Mouse (Mus musculus) E14TG2a.4 (cell line): ENCODE measurements around the gene Ebf4.
A peak's percentile ranks its signal among the peaks of the same experiment; 100 is the strongest.

Experiments
- H3K27me3 ChIP-seq: 2 replicates; pipeline ENCODE4 v1.6.1; 2014; ENCODE audit warnings: low read length, control low read depth; ENCODE audit not compliant: insufficient read depth
- H3K36me3 ChIP-seq: 2 replicates; pipeline ENCODE4 v1.6.1; 2014; ENCODE audit warnings: low read length, control low read depth; ENCODE audit not compliant: insufficient read depth
- H3K4me1 ChIP-seq: replicated peaks from 2 replicates; pipeline ENCODE4 v1.6.1; 2014; ENCODE audit warnings: low read depth, low read length, control low read depth
- H3K4me3 ChIP-seq: replicated peaks from 2 replicates; pipeline ENCODE4 v1.5.1; 2014; ENCODE audit warnings: mild to moderate bottlenecking, low read length
- H3K9me3 ChIP-seq: 2 replicates; pipeline ENCODE4 v1.6.1; 2014; ENCODE audit warnings: low read length, control low read depth
- CTCF ChIP-seq: conservative IDR thresholded peaks from 2 replicates; pipeline ENCODE4 v1.5.1; 2014; ENCODE audit warnings: low read length
- NANOG ChIP-seq: IDR thresholded peaks from 2 replicates; pipeline ENCODE4 v1.6.1; 2014; ENCODE audit warnings: borderline replicate concordance, low read length, mixed read lengths
- POU5F1 ChIP-seq: IDR thresholded peaks from 2 replicates; pipeline ENCODE4 v1.6.1; 2014; ENCODE audit warnings: low read length, borderline replicate concordance

The Ebf4 gene

DNA sequence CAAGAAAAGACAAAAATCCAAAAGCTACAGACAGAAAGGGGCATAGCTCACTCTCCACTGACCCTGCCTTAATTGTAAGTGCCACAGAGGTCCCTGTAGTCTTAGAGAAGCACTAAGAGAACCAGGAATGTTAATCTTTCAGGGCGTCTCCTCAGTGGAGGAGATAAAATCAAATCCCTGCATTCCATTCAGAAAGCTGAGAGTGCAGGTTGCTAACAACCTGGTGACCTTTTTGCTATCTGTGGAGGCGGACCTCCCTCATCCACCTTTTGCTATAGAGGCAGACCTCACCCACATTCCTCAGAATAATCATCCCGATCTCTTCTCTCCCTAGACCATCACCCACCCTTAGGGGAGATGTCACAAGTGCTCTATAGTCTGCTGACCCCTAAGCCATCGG, 5.9 kb upstream of the Ebf4 start:
- TF ChIP-seq POU5F1: no peak
- no peak for TF ChIP-seq CTCF
- TF ChIP-seq NANOG: no peak
- no peaks in the 10 kb centered on the region for H3K36me3 ChIP-seq
- H3K9me3 ChIP-seq: no peaks in the 10 kb centered on the region
- H3K4me1 ChIP-seq: peaks cover 36% of the 10 kb centered on the region
- H3K27me3 ChIP-seq: peaks cover 23% of the 10 kb centered on the region
- no peak overlapping the region for H3K4me3 ChIP-seq

GRCm38 (mm10) chr2:130291434-130291833, 3.5 kb upstream of the Ebf4 start:
- Histone ChIP-seq H3K4me1 (peaks cover 42% of the 10 kb centered on the region), H3K9me3 (no peaks in the 10 kb centered on the region), H3K36me3 (no peaks in the 10 kb centered on the region), H3K4me3 (peak overlapping the region; percentile 21; the same call in 1 of the 2 replicates), H3K27me3 (peaks cover 40% of the 10 kb centered on the region)
- TF ChIP-seq CTCF (peak; percentile 74), NANOG (no peak)

- H3K9me3 ChIP-seq: no peaks in the 10 kb centered on the region
- TF ChIP-seq NANOG (no peak), CTCF (no peak), POU5F1 (no peak)
- no peak overlapping the region for H3K4me3 ChIP-seq
These were observed 2.0 kb upstream of the Ebf4 start for GRCm38 (mm10) chr2:130293009-130293408.

DNA sequence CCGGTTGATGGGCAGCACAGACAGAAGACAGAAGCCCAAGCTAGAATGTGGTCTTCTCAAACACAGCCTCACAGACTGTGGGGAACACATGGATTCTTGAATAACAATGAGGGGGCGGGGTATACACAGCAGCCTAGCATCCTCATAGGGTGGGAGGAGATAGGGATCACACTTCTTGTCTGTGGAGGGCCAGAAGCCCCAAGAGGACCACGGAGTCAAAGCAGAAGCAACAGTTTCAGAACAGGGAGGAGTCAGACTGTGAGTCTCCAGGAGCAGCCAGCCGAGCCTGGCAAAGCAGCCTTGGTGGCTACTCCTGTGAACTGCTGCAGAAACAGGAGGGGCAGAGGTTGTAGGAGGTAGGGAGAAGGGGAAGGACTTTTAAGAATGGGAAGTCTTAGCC, 1.5 kb upstream of the Ebf4 start:
- TF ChIP-seq POU5F1 (no peak), NANOG (no peak), CTCF (no peak)
- H3K27me3 ChIP-seq: peaks cover 60% of the 10 kb centered on the region
- no peak overlapping the region for H3K4me3 ChIP-seq
- H3K9me3 ChIP-seq: no peaks in the 10 kb centered on the region
- H3K4me1 ChIP-seq: peaks cover 44% of the 10 kb centered on the region
- no peaks in the 10 kb centered on the region for H3K36me3 ChIP-seq

More at GRCm38 (mm10) chr2:130293009-130293408, 2.0 kb upstream of the Ebf4 start:
- H3K27me3 ChIP-seq: peaks cover 56% of the 10 kb centered on the region
- peaks cover 44% of the 10 kb centered on the region for H3K4me1 ChIP-seq
- H3K36me3 ChIP-seq: no peaks in the 10 kb centered on the region

GRCm38 (mm10) chr2:130294218-130294935, 592 bp upstream of the Ebf4 start:
- no peaks in the 10 kb centered on the region for H3K9me3 ChIP-seq
- H3K36me3 ChIP-seq: no peaks in the 10 kb centered on the region
- H3K4me3 ChIP-seq: peak overlapping the region; percentile 81
- H3K27me3 ChIP-seq: peaks cover 69% of the 10 kb centered on the region
- no peak for TF ChIP-seq NANOG
- TF ChIP-seq POU5F1: no peak
- H3K4me1 ChIP-seq: peaks cover 36% of the 10 kb centered on the region

DNA sequence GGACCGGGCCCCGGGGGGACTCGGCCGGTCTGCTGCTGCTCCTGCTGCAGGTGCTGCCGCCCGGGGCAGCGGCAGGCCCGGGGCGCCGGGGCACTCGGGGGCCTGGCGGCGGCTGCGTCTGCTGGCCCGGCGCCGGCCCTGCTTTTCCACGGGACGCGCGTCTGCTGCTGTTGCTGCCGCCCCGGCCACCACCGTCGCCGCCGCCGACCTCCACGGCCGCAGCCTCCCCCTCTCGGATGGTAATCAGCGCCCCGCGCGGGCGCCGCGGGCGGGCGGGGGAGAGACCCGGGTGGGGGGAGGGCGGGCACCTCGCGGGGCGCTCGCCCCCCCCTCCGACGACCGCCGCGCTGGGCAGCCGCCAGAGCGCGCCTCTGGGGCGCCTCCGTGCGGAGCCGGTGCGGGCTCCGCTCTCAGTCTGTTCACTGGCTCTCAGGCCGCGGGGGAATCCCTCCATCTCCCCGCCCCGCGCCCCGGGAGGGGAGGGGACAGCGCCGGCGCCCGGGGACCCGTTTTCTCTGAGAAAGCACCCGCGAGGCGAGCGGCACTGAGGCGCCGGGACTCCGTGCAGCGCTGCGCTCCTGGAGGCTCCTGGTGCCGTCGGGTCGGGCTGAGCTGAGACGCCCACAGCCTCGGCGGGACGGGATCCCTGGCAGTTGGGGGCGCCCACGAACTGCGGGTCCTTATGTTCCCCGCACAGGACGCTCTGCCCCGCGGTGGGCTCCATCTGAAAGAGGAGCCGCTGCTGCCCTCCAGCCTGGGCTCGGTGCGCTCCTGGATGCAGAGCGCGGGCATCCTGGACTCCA, 563 bp downstream of the Ebf4 start:
- Histone ChIP-seq H3K27me3 (peaks cover 81% of the 10 kb centered on the region), H3K4me1 (peaks cover 32% of the 10 kb centered on the region), H3K9me3 (no peaks in the 10 kb centered on the region), H3K4me3 (peak overlapping the region; percentile 81), H3K36me3 (no peaks in the 10 kb centered on the region)
- TF ChIP-seq POU5F1 (no peak), CTCF (no peak), NANOG (no peak)

GRCm38 (mm10) chr2:130296134-130296745, 1.3 kb downstream of the Ebf4 start:
- H3K36me3 ChIP-seq: no peaks in the 10 kb centered on the region
- TF ChIP-seq POU5F1 (no peak), CTCF (no peak), NANOG (no peak)
- H3K4me1 ChIP-seq: peaks cover 27% of the 10 kb centered on the region
- H3K4me3 ChIP-seq: peak overlapping the region; percentile 81
- H3K27me3 ChIP-seq: peaks cover 88% of the 10 kb centered on the region
- H3K9me3 ChIP-seq: no peaks in the 10 kb centered on the region

GRCm38 (mm10) chr2:130297580-130297979, 2.6 kb downstream of the Ebf4 start:
- Histone ChIP-seq H3K4me1 (peaks cover 29% of the 10 kb centered on the region), H3K27me3 (peaks cover 93% of the 10 kb centered on the region), H3K36me3 (no peaks in the 10 kb centered on the region), H3K4me3 (no peak overlapping the region), H3K9me3 (no peaks in the 10 kb centered on the region)
- TF ChIP-seq CTCF (no peak), NANOG (no peak), POU5F1 (no peak)
